Mouse (Mus musculus): ENCODE results near the gene Acsm1. TPM values are rescaled to one million over a fixed set of nuclear protein-coding genes. Genes with fewer than 3 reads are reported as not detected.

The Acsm1 gene
- total and polyA plus RNA-seq, 2 experiments from 2014 or later: not detected

DNA sequence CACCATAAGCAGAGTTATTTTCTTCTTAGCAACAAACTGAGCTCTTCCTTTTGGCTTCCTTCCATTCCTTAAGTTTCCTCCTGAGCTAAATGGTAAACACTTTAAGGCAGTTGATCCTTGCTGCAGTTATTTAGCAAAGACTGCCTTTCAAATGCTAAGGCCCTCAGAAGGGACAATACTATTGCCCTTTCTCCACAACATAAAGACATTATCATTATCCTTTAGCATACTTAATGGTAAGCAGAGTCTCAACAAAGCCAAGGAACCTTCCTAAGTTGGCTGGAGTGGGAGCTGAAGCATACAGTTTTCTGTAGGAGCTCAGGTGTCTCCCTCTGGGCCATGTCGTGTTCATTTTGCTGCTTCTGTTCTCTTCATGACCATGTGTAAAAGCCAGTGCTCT, 11.5 kb upstream of the Acsm1 start:
- Histone ChIP-seq H3K9ac (replicated peaks; ENCODE audit: low read length, poor library complexity, severe bottlenecking) (no peak overlapping the region), H3K27me3 (ENCODE audit: insufficient read depth, low read length) (no peaks in the 10 kb centered on the region), H3K4me2 (ENCODE audit: low read depth, low read length, poor library complexity, severe bottlenecking) (no peak overlapping the region), H3K4me1 (ENCODE audit: insufficient read depth, low read length) (no peaks in the 10 kb centered on the region), H3K4me3 (ENCODE audit: low read depth, low read length) (no peak overlapping the region), H3K27ac (ENCODE audit: low read depth, low read length) (no peak overlapping the region), H3K9me3 (ENCODE audit: low read length) (no peaks in the 10 kb centered on the region), H3K36me3 (ENCODE audit: insufficient read depth, low read length) (no peaks in the 10 kb centered on the region)
- ATAC-seq (ENCODE audit: low FRiP score) (no peak), DNase-seq (ENCODE audit: low spot score) (no peak)
- WGBS: 28% methylated on average over 1 of the region's 1 CpGs
- no peak for TF ChIP-seq CTCF (IDR thresholded peaks at IDR 0.05)

DNA sequence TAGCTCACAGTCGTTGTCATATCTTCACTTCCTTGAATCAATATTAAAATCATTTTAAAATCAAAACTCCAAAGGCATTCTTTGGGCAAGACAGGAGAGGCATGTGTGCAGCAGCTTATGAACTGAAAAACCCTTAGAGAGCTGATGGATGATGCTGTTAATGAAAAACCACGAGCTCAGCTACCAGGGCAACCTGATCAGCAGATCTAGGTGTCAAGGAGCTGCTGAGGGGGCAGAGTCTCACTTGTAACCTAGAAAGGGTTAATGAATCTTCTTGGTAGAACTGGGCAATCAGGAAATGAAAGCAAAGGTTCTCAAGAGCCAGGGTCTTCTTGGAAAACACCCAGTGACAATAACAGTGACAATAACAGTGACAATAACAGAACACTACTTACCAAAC, 10.3 kb upstream of the Acsm1 start:
- no peaks in the 10 kb centered on the region for H3K36me3 ChIP-seq (ENCODE audit: insufficient read depth, low read length)
- ATAC-seq (ENCODE audit: low FRiP score) (no peak), DNase-seq (ENCODE audit: low spot score) (no peak)
- H3K27me3 ChIP-seq (ENCODE audit: insufficient read depth, low read length): no peaks in the 10 kb centered on the region
- H3K4me2 ChIP-seq (ENCODE audit: low read depth, low read length, poor library complexity, severe bottlenecking): no peak overlapping the region
- H3K4me3 ChIP-seq (ENCODE audit: low read depth, low read length): no peak overlapping the region
- WGBS: 75% methylated on average over 2 of the region's 2 CpGs
- no peak overlapping the region for H3K9ac ChIP-seq (replicated peaks; ENCODE audit: low read length, poor library complexity, severe bottlenecking)
- no peak overlapping the region for H3K27ac ChIP-seq (ENCODE audit: low read depth, low read length)
- no peaks in the 10 kb centered on the region for H3K9me3 ChIP-seq (ENCODE audit: low read length)
- no peaks in the 10 kb centered on the region for H3K4me1 ChIP-seq (ENCODE audit: insufficient read depth, low read length)
- no peak for TF ChIP-seq CTCF (IDR thresholded peaks at IDR 0.05)

GRCm38 (mm10) chr7:119601195-119601953, 5.5 kb upstream of the Acsm1 start:
- H3K9me3 ChIP-seq (ENCODE audit: low read length): no peaks in the 10 kb centered on the region
- H3K27me3 ChIP-seq (ENCODE audit: insufficient read depth, low read length): no peaks in the 10 kb centered on the region
- H3K4me3 ChIP-seq (ENCODE audit: low read depth, low read length): no peak overlapping the region
- no peak for TF ChIP-seq CTCF (IDR thresholded peaks at IDR 0.05)
- no peaks in the 10 kb centered on the region for H3K4me1 ChIP-seq (ENCODE audit: insufficient read depth, low read length)
- H3K36me3 ChIP-seq (ENCODE audit: insufficient read depth, low read length): no peaks in the 10 kb centered on the region
- H3K9ac ChIP-seq (replicated peaks; ENCODE audit: low read length, poor library complexity, severe bottlenecking): no peak overlapping the region
- no peak overlapping the region for H3K4me2 ChIP-seq (ENCODE audit: low read depth, low read length, poor library complexity, severe bottlenecking)
- DNase-seq (ENCODE audit: low spot score) (no peak), ATAC-seq (ENCODE audit: low FRiP score) (no peak)
- no peak overlapping the region for H3K27ac ChIP-seq (ENCODE audit: low read depth, low read length)
- WGBS: 92% methylated on average over 2 of the region's 2 CpGs

- H3K9me3 ChIP-seq (ENCODE audit: low read length): no peaks in the 10 kb centered on the region
- DNase-seq (ENCODE audit: low spot score) (no peak), ATAC-seq (ENCODE audit: low FRiP score) (no peak)
- no peaks in the 10 kb centered on the region for H3K36me3 ChIP-seq (ENCODE audit: insufficient read depth, low read length)
- no peak overlapping the region for H3K4me3 ChIP-seq (ENCODE audit: low read depth, low read length)
- 85% methylated on average over 1 of the region's 1 CpGs for WGBS
- H3K4me2 ChIP-seq (ENCODE audit: low read depth, low read length, poor library complexity, severe bottlenecking): no peak overlapping the region
- no peaks in the 10 kb centered on the region for H3K27me3 ChIP-seq (ENCODE audit: insufficient read depth, low read length)
- H3K27ac ChIP-seq (ENCODE audit: low read depth, low read length): no peak overlapping the region
- H3K9ac ChIP-seq (replicated peaks; ENCODE audit: low read length, poor library complexity, severe bottlenecking): no peak overlapping the region
- no peaks in the 10 kb centered on the region for H3K4me1 ChIP-seq (ENCODE audit: insufficient read depth, low read length)
- TF ChIP-seq CTCF (IDR thresholded peaks at IDR 0.05): no peak
Measured at GRCm38 (mm10) chr7:119601954-119602317, 4.9 kb upstream of the Acsm1 start.

- ATAC-seq (ENCODE audit: low FRiP score): no peak
- TF ChIP-seq CTCF (IDR thresholded peaks at IDR 0.05): no peak
- Histone ChIP-seq H3K4me2 (ENCODE audit: low read depth, low read length, poor library complexity, severe bottlenecking) (no peak overlapping the region), H3K27ac (ENCODE audit: low read depth, low read length) (no peak overlapping the region), H3K27me3 (ENCODE audit: insufficient read depth, low read length) (no peaks in the 10 kb centered on the region), H3K4me3 (ENCODE audit: low read depth, low read length) (no peak overlapping the region), H3K9ac (replicated peaks; ENCODE audit: low read length, poor library complexity, severe bottlenecking) (no peak overlapping the region), H3K9me3 (ENCODE audit: low read length) (no peaks in the 10 kb centered on the region), H3K4me1 (ENCODE audit: insufficient read depth, low read length) (no peaks in the 10 kb centered on the region), H3K36me3 (ENCODE audit: insufficient read depth, low read length) (no peaks in the 10 kb centered on the region)
- no peak for DNase-seq (ENCODE audit: low spot score)
- WGBS: 86% methylated on average over 2 of the region's 2 CpGs
Measured at GRCm38 (mm10) chr7:119604903-119605483, 1.8 kb upstream of the Acsm1 start.

- no peaks in the 10 kb centered on the region for H3K36me3 ChIP-seq (ENCODE audit: insufficient read depth, low read length)
- 67% methylated on average over 9 of the region's 9 CpGs for WGBS
- H3K27ac ChIP-seq (ENCODE audit: low read depth, low read length): no peak overlapping the region
- ATAC-seq (ENCODE audit: low FRiP score) (no peak), DNase-seq (ENCODE audit: low spot score) (no peak)
- no peaks in the 10 kb centered on the region for H3K4me1 ChIP-seq (ENCODE audit: insufficient read depth, low read length)
- H3K9ac ChIP-seq (replicated peaks; ENCODE audit: low read length, poor library complexity, severe bottlenecking): no peak overlapping the region
- H3K4me2 ChIP-seq (ENCODE audit: low read depth, low read length, poor library complexity, severe bottlenecking): no peak overlapping the region
- no peaks in the 10 kb centered on the region for H3K27me3 ChIP-seq (ENCODE audit: insufficient read depth, low read length)
- no peak overlapping the region for H3K4me3 ChIP-seq (ENCODE audit: low read depth, low read length)
- H3K9me3 ChIP-seq (ENCODE audit: low read length): no peaks in the 10 kb centered on the region
- TF ChIP-seq CTCF (IDR thresholded peaks at IDR 0.05): no peak
Measured at GRCm38 (mm10) chr7:119605926-119606663, 731 bp upstream of the Acsm1 start.
